Mouse (Mus musculus) G1E (cell line): ENCODE measurements at regions not wholly inside any gene's neighbourhood (a gene's known extent, or its start where the extent isn't known, plus 50 kb on each side); places are given as distances from the start of the nearest gene placed in this dataset.

ENCODE experiments used
- CTCF ChIP-seq: IDR thresholded peaks from 2 replicates; pipeline ENCODE4 v1.5.1; 2012; ENCODE audit warnings: low read depth, low read length, inconsistent platforms, mixed read lengths
- POLR2AphosphoS5 ChIP-seq: IDR thresholded peaks from 2 replicates; pipeline ENCODE4 v1.6.1; 2012; ENCODE audit warnings: low read depth, low read length, inconsistent platforms; ENCODE audit not compliant: insufficient replicate concordance

- TF ChIP-seq POLR2AphosphoS5 (no peak), CTCF (no peak)
Measured at GRCm38 (mm10) chr1:42098580-42098979, 597.0 kb upstream of the Pou3f3 start.
